Mouse (Mus musculus) urinary bladder, adult 18-20 months (tissue): Measurements from ENCODE around the gene Rnf115.
"Not testable (repeated sequence)": the region's sequence is repeated elsewhere in the genome, so short reads cannot be mapped to it uniquely, and the experiment has no call there.

Experiments used
- DNase-seq, 2 experiments: peaks; one replicate each; pipeline ENCODE4 v3.0.0; 2022; ENCODE audit warnings: low spot score in 2 of 2, mixed read lengths in 2 of 2

Gene Rnf115

DNA sequence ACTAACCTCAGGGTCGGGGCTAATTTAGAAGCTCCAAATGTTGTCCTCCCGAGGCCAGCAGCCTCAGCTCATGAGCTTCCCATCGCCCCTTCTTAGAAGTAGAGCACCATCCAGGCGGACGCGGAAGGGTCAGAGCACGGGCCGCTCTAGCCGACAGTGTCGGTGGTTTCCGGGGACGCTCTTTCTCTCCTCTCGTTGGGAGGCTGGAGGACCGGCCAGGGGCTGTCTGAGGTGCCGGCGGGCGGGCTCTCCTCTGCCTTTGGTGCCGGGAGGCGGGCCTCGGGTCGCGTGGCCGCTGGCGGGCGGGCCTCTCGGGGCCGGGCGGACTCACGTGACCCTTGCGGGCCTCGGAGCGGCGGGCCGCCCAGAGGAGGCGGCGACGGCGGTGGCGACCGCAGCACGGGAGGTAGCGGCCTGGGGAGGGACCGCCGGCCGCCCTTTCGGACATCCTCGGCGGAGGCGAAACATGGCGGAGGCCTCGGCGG is at the start of gene Rnf115, which contains the start of gene Polr3c:
Rnf115 (plus strand) TSS at position 322 of the 485 bp plus-strand sequence.
Polr3c (minus strand) TSS at position 286 of the 485 bp plus-strand sequence.
- DNase-seq, result peak; percentile 88 to 98

DNA sequence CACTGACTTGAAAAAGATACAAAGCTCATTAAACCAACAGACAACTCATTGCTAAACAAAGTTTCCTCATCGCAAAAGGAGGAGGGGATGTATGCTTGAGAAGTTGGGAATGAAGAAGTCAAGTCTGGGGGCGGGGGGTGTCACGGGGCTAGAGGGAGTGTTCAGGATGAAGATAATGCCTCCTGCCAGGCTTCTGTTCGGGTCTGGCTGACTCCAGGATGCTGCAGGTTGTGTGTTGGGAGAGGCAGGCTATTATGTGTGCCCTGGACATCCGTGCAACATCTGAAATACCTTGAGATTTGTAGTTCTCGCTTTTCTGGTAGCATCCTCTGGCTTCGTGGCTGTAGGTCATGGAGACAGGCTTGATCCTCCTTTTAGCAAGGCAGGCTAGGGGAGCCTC is 49.0 kb upstream of the Rnf115 start:
- DNase-seq, result no peak

GRCm38 (mm10) chr3:96679159-96679674 is 48.2 kb upstream of the Rnf115 start:
- DNase-seq, result peak; percentile 64 to 65

DNA sequence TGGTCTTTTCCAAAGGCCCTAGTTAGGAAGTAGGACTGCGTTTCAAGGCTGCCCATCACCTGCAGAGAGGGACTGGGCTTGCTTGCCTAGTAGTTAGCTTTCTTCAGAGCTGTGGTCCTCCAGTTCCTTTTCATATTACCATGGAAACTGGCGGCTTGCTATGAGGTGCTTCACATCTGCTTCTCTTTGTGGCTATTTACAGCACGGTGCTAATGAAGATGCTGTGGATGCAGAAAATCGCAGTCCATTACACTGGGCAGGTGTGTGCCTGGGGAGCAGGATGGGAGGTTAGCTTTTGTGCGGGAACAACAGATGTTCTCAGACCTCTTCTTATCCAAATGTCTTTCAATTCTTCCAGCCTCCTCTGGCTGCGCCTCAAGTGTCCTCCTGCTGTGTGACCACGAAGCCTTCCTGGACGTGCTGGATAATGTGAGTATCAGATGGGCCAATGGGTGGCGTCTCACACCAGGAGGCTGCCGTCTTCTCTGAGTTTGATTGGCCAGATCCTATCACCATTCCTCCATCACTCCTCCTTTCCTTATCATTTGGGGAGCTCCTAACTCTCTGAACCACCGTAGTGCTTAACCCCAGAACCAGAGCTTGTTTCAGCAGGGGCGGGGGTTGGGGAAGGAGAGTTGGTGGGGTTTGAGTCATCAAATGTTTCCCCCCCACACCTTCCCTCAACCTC is 47.1 kb upstream of the Rnf115 start:
- DNase-seq, result no peak

DNA sequence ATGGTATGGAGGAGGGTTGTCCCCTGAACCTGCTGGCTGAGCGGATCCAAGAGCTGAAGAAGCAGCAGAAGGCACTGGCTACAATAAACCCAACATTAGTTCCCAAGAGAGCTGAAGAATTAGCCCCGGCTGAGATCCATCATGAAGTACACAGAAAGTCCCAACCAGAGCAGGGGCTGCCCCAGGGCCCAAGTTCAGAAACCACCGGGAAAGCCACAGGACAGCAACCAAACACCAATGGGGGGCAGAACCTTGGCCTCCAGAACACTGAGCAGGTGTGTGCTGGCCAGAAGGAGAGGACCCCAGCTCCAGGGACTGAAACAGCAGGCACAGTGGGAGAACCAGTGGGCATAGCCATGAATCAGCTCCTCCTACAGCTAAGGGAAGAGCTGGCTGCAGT is 44.0 kb upstream of the Rnf115 start:
- no peak for DNase-seq

DNA sequence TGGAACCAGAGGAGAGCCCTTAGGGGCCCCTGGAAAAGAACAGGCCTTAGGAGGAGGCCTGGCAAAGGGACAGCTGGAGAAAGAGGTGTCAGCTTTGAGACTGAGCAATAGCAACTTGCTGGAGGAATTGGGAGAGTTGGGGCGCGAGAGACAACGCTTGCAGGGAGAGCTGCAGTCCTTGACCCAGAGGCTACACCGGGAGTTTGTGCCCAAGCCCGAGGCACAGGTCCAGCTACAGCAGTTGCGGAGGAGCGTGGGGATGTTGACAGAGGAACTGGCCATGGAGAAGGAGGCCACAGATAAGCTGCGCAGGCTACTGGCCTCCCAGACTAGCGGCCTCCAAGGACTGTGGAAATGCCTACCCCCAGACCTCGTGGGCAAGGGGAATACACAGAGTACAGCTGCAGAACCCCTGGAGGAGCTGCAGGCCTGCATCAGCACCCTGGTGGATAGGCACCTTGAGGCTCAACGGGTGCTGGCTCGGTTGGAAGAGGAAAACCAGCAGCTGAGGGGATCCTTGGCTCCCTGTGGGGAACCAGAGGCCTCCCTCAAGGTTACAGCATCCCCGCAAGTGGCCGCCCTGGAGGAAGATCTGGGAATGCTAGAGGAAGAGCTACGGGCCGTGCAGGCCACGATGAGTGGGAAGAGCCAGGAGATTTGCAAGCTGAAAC is 43.2 kb upstream of the Rnf115 start:
- DNase-seq, result no peak

GRCm38 (mm10) chr3:96684822-96685156 is 42.7 kb upstream of the Rnf115 start:
- no peak for DNase-seq

GRCm38 (mm10) chr3:96686057-96686456 is 41.4 kb upstream of the Rnf115 start:
- not testable (repeated sequence) for DNase-seq

DNA sequence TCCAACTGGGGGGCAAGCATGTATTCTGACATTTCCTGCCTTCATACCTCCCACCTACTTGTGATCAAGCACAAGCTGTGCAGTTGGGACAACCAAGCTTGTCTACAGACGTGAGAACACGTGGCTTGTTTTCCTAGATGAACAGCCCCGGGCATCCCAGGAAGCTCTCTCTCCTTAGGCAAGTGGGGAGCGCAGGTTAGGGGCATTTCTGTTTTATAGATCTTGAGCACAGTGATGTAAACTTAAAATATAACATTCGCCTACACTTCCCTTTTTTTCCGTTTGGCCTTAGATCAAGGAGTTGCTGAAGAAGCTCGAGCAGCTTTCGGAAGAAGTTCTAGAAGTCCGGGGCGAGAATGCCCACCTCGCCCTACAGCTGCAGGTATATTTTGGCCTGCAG is 38.6 kb upstream of the Rnf115 start:
- DNase-seq, result no peak

- no peak for DNase-seq
Measured at GRCm38 (mm10) chr3:96690298-96690697, 37.2 kb upstream of the Rnf115 start.

- DNase-seq, result no peak
Measured at GRCm38 (mm10) chr3:96692506-96692905, 35.0 kb upstream of the Rnf115 start.

- no peak for DNase-seq
Measured at GRCm38 (mm10) chr3:96693579-96693978, 33.9 kb upstream of the Rnf115 start.

DNA sequence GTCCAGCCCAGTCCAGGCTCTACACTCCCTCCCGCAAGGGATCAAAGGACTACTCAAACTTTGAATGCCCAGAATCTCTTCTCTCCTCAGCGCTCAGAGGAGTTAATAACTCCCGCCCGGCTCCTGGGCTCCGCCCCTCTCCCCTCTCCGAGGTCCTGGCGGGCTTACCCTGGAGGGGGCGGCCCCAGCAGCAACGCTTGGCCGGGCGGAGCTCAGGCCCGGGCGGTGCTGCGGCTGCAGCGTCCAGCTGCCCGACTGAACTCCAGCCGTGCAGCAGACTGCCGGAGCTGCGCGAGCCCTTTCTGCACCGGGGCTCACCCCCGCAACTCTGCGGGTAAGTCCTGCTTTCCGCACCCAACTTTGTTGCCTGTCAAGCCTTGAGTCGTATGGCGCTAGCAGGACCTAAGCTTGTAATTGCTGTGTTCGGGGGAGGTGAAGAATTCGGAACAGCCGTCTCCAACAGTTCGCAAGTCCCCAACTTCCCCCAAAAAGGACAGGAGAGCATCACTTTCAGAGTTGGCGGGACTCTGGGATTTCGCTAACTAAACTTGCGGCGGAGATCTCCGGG is 31.2 kb upstream of the Rnf115 start, which contains the start of gene Pias3:
Pias3 (plus strand) TSS at position 187 of the 568 bp plus-strand sequence.
- peak; percentile 70 to 83 for DNase-seq

DNA sequence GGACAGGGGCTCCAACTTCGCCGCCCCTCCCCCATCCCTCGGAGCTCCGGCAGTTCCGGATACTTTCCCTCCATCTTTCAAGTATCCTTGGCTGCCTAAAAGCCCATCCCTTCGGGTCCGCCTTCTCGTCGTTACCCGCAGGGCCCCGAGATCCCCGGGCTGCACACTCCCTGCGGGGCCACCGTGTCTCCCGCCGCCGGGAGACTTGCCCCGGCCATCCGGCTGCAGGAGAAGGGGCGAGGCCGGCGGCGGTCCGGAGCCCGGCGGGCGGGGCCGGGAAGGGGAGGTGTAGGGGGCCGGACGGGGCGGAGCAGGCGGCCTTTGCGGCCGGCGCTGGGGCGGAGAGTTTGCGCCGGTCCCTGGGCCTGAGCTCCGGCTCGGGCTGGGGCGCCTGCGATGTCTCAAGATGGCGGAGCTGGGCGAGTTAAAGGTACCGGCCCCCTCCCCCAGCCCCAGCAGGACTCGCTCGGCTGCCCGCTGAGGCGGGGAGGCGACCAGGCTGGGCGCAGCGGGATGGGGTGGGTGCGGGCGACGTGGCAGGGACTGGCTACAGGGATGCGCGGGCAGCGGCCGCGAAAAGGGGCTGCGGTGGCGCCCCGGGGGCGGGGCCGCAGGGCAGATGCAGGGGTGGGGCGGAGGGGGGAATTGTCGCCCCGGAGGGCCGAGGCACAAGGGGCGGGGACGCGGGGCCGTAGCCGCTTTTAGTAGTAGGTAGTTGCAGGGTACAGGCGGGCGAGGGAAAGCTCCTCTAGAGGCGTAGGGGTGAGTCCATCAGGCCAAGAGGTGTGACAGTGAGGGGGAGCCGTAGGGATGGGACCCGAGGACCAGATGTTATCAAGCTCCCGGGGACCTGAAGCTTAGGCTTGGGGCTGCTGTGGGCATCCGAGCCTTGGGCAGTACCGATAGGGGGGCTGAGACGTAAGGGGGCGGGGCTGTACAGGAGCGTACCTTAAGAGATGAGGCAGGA is 30.4 kb upstream of the Rnf115 start:
- DNase-seq, result peak; percentile 89

- DNase-seq, result no peak
Measured at GRCm38 (mm10) chr3:96698993-96699690, 28.3 kb upstream of the Rnf115 start.

DNA sequence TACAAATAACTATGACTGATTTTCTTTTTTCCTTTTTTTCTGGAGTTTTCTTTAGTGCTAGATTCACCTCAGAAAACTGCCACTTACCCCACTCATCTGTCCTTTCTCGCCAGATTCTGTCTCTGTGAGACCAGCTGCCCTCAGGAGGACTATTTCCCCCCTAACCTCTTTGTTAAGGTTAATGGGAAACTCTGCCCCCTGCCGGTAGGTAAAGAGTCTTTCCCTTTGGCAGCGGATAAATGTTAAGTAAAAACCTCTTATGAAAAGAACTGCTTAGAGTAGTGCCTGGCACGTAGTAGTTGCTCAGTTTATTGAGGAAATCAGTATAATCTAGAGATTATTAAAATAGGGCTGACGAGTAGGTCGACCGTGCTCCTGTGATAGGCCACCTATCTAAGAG is 27.1 kb upstream of the Rnf115 start:
- DNase-seq, result no peak

DNA sequence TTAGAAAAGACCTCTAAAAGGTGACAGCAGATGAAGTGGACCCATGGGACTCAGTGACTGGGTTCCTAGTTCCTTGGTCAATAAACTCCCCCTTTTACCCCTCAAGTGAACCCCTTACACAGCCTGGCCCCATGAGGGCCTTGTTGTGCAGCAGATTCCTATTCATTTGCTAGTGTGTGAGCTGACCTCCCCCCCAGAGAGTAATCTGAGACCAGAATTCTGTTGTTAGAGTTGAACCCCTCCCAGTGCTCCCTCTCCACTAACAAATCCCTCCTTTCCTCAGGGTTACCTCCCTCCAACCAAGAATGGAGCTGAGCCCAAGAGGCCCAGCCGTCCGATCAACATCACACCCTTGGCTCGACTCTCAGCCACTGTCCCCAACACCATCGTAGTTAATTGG is 26.5 kb upstream of the Rnf115 start:
- no peak for DNase-seq

DNA sequence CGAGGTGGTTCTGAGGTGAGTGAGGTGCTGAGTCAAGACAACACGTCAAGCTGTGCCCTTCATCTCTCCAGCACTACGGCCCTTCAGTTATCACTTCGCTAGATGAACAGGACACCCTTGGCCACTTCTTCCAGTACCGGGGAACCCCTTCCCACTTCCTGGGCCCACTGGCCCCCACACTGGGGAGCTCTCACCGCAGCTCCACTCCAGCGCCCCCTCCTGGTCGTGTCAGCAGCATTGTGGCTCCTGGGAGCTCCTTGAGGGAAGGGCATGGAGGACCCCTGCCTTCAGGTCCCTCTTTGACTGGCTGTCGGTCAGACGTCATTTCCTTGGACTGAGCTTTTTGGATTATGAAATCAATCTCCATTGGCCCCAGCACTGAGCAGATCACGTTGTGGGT is 22.7 kb upstream of the Rnf115 start:
- no peak for DNase-seq

DNA sequence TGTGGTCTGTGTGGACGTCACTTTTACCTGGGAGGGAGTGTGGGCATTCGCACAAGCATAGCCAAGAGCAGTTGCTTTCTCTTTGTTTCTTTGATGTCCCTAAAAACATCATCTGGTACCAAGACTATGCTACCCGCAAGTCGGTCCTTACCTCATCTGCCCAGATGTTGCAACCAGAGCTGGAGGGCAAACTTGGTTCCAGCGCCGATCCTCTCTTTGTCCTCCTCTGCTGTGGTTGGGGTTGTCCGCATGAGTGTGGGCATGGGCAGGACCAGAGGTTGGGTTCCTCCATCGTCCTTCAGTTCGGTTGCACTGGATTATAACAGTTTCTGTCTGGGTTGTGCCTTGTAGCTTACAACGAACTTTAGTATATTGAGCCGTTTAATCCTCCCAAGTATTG is 21.2 kb upstream of the Rnf115 start:
- no peak for DNase-seq

DNA sequence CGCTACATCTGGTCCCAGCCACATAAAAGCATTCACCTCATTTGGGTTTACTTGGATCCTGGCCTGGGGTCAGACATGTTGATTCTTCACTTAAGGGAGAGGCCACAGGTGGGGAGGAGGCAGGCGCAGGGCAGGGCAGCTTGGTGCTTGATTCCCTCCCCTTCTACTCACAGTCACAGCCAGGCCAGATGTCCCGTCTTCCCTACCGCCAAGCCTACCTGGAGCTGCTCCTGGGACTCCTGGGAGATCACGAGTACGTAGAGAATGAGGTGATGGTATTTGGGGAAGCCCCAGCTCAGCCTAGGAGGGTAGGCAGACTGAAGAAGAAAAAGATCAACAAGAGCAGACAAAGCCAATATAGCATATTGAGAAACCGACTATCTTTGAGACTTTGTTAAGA is 20.5 kb upstream of the Rnf115 start:
- DNase-seq, result no peak
